Mouse (Mus musculus): ENCODE data around the gene Nr1i3. TPM values are rescaled to one million over a fixed set of nuclear protein-coding genes. Genes with fewer than 3 reads are reported as not detected.
"Not testable (repeated sequence)": the region's sequence is repeated elsewhere in the genome, so short reads cannot be mapped to it uniquely, and the experiment has no call there.

Nr1i3 gene
- total RNA-seq, 2 experiments from 2014 or later: 0.20 to 0.25 TPM

DNA sequence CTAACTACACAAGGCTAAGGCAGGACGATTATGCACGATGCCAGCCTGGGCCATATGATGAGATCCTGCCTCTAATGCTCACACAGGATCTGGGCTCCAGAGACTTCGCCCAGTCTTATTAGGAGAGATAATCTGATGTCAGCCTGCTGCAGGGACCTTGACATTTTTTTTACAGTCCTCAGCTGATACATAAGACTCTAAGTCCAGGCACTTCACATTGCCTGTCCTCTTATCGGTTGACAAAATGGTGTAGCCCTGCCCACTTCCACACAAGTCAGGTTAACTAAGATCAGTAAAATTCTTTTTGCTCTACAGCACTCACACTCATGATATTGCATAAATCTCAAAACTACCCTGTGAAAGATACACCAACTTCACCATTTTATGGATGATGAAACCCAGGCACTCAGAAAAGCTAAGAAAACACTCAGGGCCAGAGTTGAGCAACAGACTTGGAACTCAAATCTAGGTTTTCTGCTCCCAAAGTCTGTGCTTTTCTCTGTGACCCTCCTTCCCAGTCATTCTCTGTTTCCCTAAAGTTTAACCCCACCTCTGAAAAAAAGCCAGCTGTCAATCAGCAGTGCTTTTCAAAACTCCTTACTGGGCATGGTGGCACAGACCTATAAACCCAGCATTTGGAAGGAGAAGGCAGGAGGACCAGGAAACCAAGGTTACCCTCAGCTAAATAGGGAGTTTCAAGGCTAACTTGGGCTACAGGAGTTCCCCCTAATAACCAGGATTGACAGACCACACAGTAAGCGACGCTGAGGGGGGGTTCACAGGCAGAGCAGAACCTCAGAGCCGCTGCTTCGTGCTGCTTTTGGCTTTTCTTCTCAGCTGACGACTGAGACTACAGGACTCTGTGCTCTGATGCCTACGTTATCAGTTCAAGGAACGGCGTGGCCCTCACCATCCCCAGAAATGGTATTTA is 19.3 kb downstream of the Nr1i3 start:
- DNase-seq: no peak

DNA sequence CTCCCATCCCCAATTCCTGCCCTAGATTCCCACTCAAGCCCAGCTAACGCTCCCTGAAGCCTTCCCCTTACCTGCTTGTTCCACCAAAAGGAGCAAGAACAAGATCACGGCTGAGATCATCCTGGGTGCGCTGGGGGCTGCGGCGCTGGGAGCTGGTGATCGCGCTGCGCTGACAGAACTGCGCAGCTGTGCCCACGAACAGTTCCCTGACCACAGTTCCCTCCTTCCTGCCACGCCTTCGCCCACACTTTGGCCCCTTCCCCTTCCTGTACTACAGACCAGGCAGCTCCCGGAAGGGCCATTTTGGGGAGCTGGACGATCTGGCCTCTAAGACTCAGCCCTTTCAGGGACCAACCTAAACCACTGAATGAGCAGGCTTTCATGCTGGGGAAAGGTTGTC is 20.4 kb downstream of the Nr1i3 start, which contains the start of gene Fcer1g:
TSS of gene Fcer1g (minus strand) at position 240 of the 400 bp plus-strand sequence.
- DNase-seq: no peak

DNA sequence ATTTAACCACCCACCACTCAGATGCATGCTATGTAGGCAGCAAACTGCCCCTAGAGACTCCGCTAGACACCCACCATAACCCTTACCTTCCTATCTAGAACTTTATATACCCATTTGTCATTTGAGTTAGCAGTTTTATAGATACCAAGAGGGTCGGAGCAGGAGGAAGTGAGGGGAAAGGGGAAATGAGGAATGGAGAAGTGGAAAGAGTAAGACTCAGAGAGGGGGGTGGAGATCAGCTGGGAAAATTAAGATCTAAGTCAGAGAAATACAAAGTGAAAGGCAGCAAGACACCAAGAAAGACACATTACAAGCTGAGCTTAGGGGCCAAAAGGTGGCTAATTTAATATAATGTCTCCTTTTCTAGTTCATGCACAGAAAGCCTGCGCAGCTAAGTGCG is 20.8 kb downstream of the Nr1i3 start:
- no peak for DNase-seq

DNA sequence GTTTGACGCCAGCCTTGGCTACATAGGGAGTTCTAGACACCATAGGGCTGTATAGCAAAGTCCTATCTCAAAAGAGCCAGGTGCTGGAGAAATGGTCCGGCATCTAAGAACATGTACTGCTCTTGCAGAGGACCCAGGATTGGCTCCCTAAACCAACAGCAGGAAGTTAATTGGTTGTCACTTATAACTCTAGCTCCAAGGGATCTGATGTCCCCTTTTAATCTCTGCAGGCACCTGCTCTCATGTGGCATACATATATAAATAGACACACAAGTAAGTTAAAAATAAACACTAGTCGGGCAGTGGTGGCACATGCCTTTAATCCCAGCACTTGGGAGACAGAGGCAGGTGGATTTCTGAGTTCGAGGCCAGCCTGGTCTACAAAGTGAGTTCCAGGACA is 22.0 kb downstream of the Nr1i3 start:
- no peak for DNase-seq

DNA sequence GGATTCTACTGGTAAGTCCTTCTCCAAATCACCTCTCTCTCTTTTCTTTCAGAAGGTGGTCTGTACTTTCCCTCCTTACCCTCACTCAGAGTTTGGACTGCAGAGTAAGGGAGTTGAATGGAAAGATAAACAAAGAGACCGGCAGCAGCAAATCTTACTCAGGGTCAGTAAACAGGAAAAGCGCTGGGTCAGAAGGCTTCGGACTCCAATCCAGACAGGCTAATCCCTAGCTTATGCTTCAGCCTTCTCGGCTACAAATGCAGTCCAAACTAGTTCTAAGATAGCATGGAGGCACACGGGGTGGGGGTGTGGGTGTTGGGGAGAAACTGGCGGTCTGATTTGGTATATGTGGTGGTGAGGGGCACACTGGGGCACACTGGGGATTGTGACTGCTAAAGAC is 23.7 kb downstream of the Nr1i3 start:
- DNase-seq: no peak

DNA sequence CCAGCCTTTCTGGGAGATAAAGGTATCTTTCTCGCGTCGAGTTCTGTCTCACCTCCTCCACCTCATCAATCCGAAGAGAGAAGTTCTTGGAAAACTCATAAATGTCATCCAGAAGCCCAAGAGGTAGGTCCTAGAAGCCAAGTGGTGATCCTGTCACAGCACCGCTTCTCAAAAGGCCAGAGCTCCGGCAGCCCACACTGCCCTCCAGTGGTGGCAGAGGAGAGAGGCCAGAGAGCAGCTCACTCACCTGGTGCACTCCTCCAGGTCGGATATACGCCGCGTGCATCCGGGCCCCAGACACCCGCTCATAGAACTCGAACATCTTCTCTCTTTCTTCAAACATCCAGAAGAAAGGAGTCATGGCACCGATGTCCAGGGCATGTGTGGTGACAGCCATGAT is 24.7 kb downstream of the Nr1i3 start:
- no peak for DNase-seq

DNA sequence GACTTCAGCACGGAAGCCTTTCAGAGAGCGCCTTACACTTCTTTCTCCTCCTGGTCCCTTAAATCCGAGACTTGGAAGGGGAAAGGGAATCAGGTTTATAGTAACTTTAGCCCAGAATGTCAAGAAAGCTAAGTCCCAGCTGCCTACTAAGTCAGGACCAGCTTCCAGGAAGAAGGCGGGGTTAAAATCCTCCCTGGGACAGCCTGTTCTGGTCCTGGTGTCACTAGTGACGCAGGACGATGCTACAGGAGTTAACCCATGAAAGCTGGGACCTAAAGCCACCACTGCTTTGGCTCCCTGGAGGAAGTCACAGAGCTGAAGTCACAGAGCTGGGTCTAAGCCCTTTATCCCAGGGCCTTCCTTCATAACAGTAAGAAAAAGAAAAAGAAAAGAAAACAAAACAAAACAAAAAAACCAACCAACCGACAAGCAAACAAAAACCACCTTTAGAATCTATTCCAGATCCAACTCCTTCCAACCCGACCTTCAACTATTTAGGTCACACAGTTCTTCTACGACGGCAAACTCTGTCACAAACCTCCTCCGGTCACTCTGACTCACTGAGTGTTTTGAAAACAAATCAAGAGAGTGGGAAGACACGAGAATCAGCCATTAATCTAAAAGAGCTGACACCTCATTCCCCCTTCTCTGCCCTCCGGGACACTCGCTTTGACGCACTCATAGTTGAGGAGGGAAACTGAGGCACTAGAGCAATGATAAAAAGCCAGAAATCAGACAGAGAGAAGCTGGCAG is 26.4 kb downstream of the Nr1i3 start:
- no peak for DNase-seq

DNA sequence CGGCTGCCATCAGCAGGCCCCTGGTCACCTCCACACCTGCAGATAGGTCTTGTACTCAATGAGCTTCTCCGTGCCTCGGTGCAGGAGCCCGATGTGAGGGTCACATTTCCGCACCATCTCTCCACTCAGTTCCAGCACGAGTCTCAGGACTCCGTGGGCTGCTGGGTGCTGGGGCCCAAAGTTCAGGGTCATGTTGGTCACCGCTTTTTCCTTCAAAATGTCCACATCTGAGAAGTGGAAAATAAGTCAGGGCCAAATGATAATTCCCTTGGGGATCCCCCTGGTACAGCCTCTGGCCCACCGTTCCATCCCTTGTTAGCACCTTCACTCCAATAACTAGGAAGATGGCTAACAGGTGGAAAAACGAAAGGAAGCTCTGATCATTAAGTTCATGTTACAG is 27.1 kb downstream of the Nr1i3 start:
- no peak for DNase-seq

DNA sequence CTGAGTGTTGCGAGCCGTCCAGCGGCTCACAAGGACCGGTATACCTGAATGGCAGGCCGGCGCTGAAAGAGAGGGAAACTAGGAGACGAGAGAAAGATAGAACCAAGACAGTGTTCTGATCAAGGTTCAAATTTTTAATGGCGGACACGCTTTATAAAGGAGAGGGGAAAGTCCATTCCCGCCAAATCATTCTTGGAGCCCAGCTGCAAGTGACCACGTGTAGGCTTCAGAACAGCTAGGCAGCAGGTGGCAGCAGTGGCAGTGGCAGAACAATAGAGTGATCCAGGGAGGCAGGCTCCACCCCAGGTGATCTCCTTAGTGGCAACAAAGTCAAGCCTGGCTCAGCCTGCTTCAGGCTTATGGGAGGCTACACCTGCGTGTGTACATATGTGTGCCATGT is 28.2 kb downstream of the Nr1i3 start:
- DNase-seq: not testable (repeated sequence)

DNA sequence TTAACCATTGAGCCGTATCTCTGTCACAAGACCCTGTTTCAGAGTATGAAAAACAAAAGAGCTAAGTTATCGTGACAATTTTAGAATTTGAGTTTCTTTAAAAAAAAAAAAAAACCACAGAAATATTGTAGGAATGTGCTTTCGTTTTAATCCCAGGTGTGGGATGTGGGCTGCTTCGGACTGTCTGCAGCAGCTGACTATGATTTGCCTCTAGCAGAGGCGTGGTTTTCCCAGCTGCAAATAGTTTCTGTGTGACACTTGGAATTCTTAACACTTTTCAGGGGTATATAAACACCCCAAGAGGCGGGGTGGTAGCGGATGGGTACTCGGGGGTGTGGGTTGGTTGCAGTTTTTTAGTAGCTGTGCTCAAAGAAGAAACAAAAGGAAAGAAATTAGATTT is 31.6 kb downstream of the Nr1i3 start:
- DNase-seq: no peak

DNA sequence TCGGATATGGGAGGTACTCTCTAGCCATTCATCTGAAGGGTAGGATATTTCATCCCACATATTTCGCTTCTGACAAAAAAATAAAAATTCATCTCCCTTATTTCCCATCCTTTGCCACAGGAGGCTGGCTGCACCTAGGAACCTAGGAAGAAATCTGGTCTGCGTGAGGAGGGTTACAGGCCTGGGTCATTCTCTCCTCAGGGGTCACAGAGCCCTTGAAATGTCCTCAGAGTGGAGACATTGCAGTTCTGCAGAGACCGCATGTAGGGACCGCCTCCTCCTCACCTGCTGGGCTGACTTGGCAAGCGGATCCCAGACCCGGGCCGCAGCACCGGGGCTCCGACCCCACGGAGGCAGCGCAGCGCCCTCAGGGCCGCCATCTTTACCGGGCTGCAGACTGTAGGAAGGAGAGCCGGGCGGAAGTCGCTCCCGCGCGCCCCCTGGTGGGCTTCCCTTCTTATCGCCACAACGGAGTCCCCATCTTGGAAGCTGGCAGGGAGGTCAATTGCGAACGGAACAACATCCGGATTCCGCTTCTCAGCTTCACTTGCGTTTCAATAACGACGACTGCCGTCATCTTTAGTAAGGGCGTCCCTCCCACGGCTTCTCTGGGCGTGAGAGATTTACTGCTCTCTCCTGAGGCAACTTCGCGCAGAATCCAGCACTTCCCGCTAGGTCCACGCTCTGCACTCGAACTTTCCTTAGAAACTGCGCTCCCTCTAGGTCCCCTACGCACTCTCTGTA is 33.1 kb downstream of the Nr1i3 start:
- peak; percentile 98 for DNase-seq

DNA sequence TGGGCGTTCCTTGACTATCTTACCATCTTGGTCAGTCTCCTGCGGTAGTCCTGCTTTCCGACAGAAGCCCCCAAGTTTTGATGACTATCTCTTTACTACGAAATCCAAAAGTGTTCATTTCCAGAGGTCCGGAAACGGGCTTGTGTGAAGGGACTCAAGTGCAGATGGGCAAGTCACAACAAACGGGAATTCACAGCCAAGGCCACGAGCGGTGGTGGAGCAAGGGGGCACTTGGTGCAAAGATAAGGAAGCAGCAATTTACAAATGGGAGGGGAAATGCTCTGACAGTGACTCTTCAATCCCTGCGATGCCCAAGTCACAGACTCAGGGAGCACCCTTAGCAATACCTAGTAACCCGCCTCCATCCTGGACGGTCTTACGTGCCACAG is 33.7 kb downstream of the Nr1i3 start:
- no peak for DNase-seq

DNA sequence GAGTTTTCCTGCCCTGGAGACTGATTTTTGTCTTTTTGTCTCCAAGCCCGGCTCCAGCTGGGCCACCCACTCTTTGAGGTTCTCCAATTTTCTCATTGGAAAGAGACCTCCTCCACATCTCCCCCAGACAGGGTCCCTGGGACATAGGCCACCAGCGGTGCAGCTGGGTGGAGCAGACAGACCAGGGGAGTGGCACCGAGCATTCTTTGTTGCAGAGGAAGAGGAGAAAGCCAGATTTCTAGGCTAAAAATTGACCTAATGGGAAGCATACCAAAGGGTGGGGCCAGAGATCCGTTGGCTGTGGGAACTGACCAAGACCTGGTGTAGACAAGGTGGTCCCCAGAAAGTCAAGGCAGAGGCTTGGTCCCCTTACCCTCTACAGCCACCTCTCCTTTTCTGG is 34.1 kb downstream of the Nr1i3 start:
- no peak for DNase-seq

DNA sequence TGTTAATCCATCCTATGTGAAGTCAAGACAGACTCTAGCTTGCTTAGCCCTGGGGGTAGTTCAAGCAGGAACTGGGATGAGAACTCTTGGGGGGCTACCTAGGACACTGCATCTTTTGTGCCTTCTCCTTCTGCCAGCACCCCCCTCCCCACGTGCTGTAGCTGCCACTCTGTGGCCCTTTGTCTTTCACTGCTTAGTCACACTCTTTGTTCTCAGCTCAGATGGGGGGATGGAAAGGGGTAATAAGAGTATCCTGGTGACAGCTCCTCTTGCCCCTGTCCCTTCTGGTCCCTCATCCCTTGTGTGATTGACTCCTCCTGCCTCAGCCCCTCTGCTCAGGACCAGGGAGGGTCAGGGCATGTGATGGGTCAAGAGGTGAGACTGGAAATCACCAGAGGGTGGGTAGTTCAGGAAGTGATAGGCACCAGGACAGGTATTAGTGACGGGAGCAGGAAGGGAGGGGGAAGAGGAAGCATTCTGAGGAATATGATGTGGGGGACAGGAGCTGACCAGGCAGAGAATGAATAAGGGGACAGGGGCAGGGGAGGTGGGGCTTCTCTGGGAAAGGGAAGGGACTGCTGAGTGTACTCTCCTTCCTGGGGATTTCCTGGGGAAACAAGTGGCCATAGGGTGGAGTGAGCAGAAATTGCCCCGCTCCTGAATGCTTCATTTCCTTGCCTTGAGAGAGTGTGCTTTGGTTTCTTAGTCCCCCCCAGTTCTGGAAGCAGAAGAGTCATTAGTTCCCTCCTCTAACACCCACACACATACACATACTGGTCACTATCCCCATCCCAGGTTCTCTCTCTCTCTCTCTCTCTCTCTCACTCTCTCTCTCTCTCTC is 34.8 kb downstream of the Nr1i3 start:
- DNase-seq: no peak

DNA sequence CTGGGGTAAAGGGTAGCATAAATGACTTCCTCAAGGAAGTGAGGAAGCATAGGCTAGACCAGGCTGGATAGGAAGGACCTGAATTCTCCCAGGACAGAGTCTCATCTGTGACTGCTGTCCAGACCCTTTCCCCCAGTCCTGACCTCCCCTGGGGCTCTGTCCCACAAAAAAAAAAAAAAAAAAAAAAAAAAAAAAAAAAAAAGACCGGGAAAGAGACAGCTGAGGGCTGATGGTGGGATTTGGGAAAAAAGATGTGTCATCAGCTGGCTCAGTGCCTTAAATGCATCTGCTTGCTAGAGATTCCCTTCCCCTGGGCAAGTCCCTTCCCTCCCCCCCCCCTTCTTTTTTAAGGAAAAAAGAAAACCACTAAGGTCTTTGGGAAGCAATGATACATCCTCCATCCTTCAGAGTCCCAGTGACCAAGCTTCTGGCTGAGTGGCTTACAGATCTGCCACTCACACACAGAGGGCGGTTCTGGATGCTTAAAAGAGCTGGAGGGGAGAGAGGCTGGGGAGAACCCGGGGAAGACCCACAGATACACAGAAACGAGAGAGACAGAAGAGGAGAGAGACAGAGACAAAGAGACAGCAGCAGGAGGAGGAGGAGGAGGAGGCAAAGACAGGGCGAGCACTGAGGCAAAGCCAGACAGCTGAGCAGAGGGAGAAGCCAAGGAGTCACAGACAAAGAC is 36.3 kb downstream of the Nr1i3 start, which contains the start of gene Adamts4:
TSS of gene Adamts4 (plus strand) at position 509 of the 688 bp plus-strand sequence.
- peak; percentile 49 to 56 for DNase-seq

DNA sequence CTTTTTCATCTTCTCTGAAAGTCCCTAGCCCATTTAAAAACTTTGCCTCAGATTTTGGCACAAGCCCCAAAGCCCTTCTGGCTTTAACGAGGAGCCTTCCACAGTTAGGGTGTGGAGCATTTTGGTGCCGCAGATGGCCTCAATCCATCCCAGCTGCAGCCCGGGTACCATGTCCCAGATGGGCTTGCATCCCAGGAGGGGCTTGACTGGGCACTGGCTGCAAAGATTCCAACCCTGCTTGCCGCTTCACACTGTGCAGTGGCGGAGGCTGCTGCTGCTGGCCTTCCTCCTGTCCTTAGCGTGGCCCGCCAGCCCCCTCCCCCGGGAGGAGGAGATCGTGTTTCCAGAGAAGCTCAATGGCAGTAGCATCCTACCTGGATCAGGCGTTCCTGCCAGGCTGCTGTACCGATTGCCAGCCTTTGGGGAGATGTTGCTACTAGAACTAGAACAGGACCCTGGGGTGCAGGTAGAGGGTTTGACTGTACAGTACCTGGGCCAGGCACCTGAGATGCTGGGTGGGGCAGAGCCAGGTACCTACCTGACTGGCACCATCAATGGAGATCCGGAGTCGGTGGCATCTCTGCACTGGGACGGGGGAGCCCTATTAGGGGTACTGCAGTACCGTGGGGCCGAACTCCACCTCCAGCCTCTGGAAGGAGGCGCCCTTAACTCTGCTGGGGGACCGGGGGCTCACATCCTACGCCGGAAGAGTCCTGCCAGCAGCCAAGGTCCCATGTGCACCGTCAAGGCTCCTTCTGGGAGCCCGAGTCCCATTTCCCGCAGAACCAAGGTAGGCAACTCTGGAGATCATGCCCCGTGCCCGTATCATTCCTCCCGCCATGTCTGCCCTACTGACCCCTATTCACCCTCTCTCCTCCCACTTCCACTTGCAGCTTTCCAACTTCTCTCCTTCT is 37.2 kb downstream of the Nr1i3 start, which contains the start of gene Ndufs2:
TSS of gene Ndufs2 (minus strand) at position 709 of the 914 bp plus-strand sequence.
- peak in 1 of 2 experiments; percentile 32 for DNase-seq

DNA sequence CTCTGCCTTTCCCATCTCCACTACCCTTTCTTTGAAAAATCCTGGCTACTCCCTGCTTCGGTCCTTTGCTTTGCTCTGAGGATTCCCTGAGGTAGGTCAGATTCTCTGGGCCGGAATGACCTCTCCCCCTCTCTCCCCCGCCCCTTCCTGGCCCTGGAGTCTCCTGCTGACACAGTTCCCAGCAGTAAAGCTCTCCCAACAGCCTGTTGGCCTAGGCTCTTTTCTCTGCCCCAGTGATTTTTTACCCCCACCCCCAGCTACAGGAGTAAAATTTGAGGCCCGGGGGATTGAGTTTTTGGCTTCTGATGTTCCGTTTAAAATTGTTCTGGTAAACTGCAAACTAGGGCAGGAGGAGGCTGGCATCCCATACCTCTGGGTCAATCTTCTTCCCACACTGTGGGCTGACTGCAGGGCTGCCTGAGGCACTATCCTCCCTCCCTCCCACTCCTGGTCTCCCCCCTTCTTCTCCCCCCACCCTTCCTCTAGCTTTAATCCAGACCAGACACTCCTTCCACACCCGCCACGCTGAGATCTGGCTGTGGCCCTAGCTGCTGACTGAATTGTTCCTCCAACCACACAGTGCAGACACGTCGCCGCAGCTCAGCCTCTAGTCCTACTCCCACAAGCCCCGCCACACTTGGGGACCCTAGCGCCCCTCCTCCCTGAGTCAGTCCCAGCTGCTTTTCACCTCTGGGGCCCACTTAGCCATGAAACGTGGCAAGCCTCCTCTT is 38.0 kb downstream of the Nr1i3 start:
- DNase-seq: no peak

DNA sequence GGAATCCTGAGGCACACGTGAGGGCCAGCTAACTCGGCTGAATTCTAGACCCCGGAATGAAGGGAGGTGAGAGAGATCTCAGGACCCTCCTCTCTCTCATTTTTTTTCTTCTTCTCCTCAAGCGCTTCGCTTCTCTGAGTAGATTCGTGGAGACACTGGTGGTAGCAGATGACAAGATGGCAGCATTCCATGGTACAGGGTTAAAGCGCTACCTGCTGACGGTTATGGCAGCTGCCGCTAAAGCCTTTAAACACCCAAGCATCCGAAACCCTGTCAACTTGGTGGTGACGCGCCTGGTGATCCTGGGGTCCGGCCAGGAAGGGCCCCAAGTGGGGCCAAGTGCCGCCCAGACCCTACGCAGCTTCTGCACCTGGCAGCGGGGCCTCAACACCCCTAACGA is 38.6 kb downstream of the Nr1i3 start:
- no peak for DNase-seq

Data from layer of hippocampus, postnatal 36 days (tissue).